Mouse (Mus musculus): Measurements from ENCODE around the gene Cerkl. TPM values are rescaled to one million over a fixed set of nuclear protein-coding genes. Genes with fewer than 3 reads are reported as not detected.

Cerkl gene
- total and polyA plus RNA-seq, 2 experiments from 2014 or later = 0.11 to 1.5 TPM

DNA sequence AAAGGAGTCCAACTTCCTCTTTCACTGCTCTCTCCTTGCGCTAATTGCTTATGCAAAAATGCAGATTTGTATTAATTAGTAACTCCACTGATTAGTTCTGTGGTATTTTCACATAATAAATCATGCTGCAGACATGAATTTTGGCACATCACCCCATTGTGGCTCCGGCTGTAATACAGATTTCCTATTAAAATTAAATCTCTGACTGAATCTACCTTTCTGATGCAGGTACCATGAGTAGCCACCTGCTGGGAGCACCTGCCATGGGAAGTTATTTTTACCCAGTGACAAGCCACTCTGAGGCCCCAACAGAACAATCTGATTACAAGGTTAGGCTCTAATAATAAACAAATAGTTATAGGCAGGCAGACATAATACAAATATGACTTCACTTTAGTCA, 5.3 kb upstream of the Cerkl start:
- no peak for DNase-seq (ENCODE audit: low spot score)
- no peak overlapping the region for H3K27ac ChIP-seq (ENCODE audit: low read depth, low read length)
- H3K36me3 ChIP-seq (ENCODE audit: insufficient read depth, low read length) = no peaks in the 10 kb centered on the region
- H3K4me1 ChIP-seq (ENCODE audit: insufficient read depth, low read length) = peaks cover 5% of the 10 kb centered on the region
- H3K27me3 ChIP-seq (ENCODE audit: insufficient read depth, low read length) = peaks cover 13% of the 10 kb centered on the region
- no peak overlapping the region for H3K9ac ChIP-seq (replicated peaks; ENCODE audit: low read length, poor library complexity, severe bottlenecking)
- no peaks in the 10 kb centered on the region for H3K9me3 ChIP-seq (ENCODE audit: low read length)
- ATAC-seq (ENCODE audit: low FRiP score) = no peak
- no peak overlapping the region for H3K4me3 ChIP-seq (ENCODE audit: low read depth, low read length)
- no peak overlapping the region for H3K4me2 ChIP-seq (ENCODE audit: low read depth, low read length, poor library complexity, severe bottlenecking)
- TF ChIP-seq CTCF (IDR thresholded peaks at IDR 0.05) = no peak
- WGBS = 88% methylated on average over 2 of the region's 2 CpGs

- ATAC-seq (ENCODE audit: low FRiP score) (no peak), DNase-seq (ENCODE audit: low spot score) (no peak)
- Histone ChIP-seq H3K4me1 (ENCODE audit: insufficient read depth, low read length) (peaks cover 5% of the 10 kb centered on the region), H3K27ac (ENCODE audit: low read depth, low read length) (no peak overlapping the region), H3K36me3 (ENCODE audit: insufficient read depth, low read length) (no peaks in the 10 kb centered on the region), H3K9ac (replicated peaks; ENCODE audit: low read length, poor library complexity, severe bottlenecking) (no peak overlapping the region), H3K9me3 (ENCODE audit: low read length) (no peaks in the 10 kb centered on the region), H3K27me3 (ENCODE audit: insufficient read depth, low read length) (peaks cover 13% of the 10 kb centered on the region), H3K4me3 (ENCODE audit: low read depth, low read length) (no peak overlapping the region), H3K4me2 (ENCODE audit: low read depth, low read length, poor library complexity, severe bottlenecking) (no peak overlapping the region)
- no peak for TF ChIP-seq CTCF (IDR thresholded peaks at IDR 0.05)
- WGBS = 50% methylated on average over 2 of the region's 2 CpGs
Observed at GRCm38 (mm10) chr2:79460586-79460985, 4.0 kb upstream of the Cerkl start.

DNA sequence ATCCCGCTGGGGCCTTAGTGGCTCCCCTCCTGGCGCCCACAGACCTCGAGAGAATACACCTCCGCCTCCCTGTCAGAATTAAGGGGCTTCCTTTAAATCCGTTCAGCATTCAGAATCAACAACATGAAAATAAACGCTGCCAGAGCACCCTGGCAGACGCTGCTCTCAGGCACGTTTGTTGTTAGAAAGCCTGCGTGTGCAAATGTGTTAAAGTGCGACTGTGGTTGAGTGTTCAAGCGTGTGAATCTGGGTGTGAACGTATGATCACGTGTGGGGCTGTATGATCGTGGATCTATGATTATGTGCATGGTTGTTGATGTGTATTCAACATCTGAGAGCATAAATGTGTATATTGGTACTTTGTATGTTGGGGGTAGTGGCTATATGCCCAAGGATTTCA, 3.5 kb upstream of the Cerkl start:
- 6% methylated on average over 14 of the region's 14 CpGs for WGBS
- Histone ChIP-seq H3K27ac (ENCODE audit: low read depth, low read length) (no peak overlapping the region), H3K27me3 (ENCODE audit: insufficient read depth, low read length) (peaks cover 13% of the 10 kb centered on the region), H3K36me3 (ENCODE audit: insufficient read depth, low read length) (no peaks in the 10 kb centered on the region), H3K4me1 (ENCODE audit: insufficient read depth, low read length) (peaks cover 5% of the 10 kb centered on the region), H3K9ac (replicated peaks; ENCODE audit: low read length, poor library complexity, severe bottlenecking) (no peak overlapping the region), H3K4me3 (ENCODE audit: low read depth, low read length) (peak overlapping the region; percentile 14; the same call in 1 of the 2 replicates), H3K9me3 (ENCODE audit: low read length) (no peaks in the 10 kb centered on the region), H3K4me2 (ENCODE audit: low read depth, low read length, poor library complexity, severe bottlenecking) (peak overlapping the region; percentile 38)
- DNase-seq (ENCODE audit: low spot score) (no peak), ATAC-seq (ENCODE audit: low FRiP score) (no peak)
- no peak for TF ChIP-seq CTCF (IDR thresholded peaks at IDR 0.05)

GRCm38 (mm10) chr2:79459061-79460045, 2.8 kb upstream of the Cerkl start:
- no peaks in the 10 kb centered on the region for H3K36me3 ChIP-seq (ENCODE audit: insufficient read depth, low read length)
- H3K4me3 ChIP-seq (ENCODE audit: low read depth, low read length) = peak overlapping the region; percentile 14; the same call in 1 of the 2 replicates
- ATAC-seq (ENCODE audit: low FRiP score) (no peak), DNase-seq (ENCODE audit: low spot score) (no peak)
- peaks cover 5% of the 10 kb centered on the region for H3K4me1 ChIP-seq (ENCODE audit: insufficient read depth, low read length)
- no peak overlapping the region for H3K27ac ChIP-seq (ENCODE audit: low read depth, low read length)
- H3K4me2 ChIP-seq (ENCODE audit: low read depth, low read length, poor library complexity, severe bottlenecking) = peak overlapping the region; percentile 38
- no peak overlapping the region for H3K9ac ChIP-seq (replicated peaks; ENCODE audit: low read length, poor library complexity, severe bottlenecking)
- WGBS = 6% methylated on average over 44 of the region's 44 CpGs
- peaks cover 20% of the 10 kb centered on the region for H3K27me3 ChIP-seq (ENCODE audit: insufficient read depth, low read length)
- no peaks in the 10 kb centered on the region for H3K9me3 ChIP-seq (ENCODE audit: low read length)
- no peak for TF ChIP-seq CTCF (IDR thresholded peaks at IDR 0.05)

GRCm38 (mm10) chr2:79457932-79458331, 1.3 kb upstream of the Cerkl start:
- Histone ChIP-seq H3K4me2 (ENCODE audit: low read depth, low read length, poor library complexity, severe bottlenecking) (no peak overlapping the region), H3K27ac (ENCODE audit: low read depth, low read length) (no peak overlapping the region), H3K36me3 (ENCODE audit: insufficient read depth, low read length) (no peaks in the 10 kb centered on the region), H3K27me3 (ENCODE audit: insufficient read depth, low read length) (peaks cover 22% of the 10 kb centered on the region), H3K9me3 (ENCODE audit: low read length) (no peaks in the 10 kb centered on the region), H3K4me1 (ENCODE audit: insufficient read depth, low read length) (peaks cover 5% of the 10 kb centered on the region), H3K9ac (replicated peaks; ENCODE audit: low read length, poor library complexity, severe bottlenecking) (no peak overlapping the region), H3K4me3 (ENCODE audit: low read depth, low read length) (no peak overlapping the region)
- DNase-seq (ENCODE audit: low spot score) (no peak), ATAC-seq (ENCODE audit: low FRiP score) (no peak)
- 29% methylated on average over 3 of the region's 3 CpGs for WGBS
- no peak for TF ChIP-seq CTCF (IDR thresholded peaks at IDR 0.05)

GRCm38 (mm10) chr2:79457434-79457833, 849 bp upstream of the Cerkl start:
- no peak overlapping the region for H3K4me3 ChIP-seq (ENCODE audit: low read depth, low read length)
- ATAC-seq (ENCODE audit: low FRiP score) (no peak), DNase-seq (ENCODE audit: low spot score) (no peak)
- H3K4me2 ChIP-seq (ENCODE audit: low read depth, low read length, poor library complexity, severe bottlenecking) = no peak overlapping the region
- no peak overlapping the region for H3K27ac ChIP-seq (ENCODE audit: low read depth, low read length)
- H3K27me3 ChIP-seq (ENCODE audit: insufficient read depth, low read length) = peaks cover 22% of the 10 kb centered on the region
- no peak overlapping the region for H3K9ac ChIP-seq (replicated peaks; ENCODE audit: low read length, poor library complexity, severe bottlenecking)
- no peaks in the 10 kb centered on the region for H3K36me3 ChIP-seq (ENCODE audit: insufficient read depth, low read length)
- no peaks in the 10 kb centered on the region for H3K9me3 ChIP-seq (ENCODE audit: low read length)
- H3K4me1 ChIP-seq (ENCODE audit: insufficient read depth, low read length) = peaks cover 5% of the 10 kb centered on the region
- 71% methylated on average over 3 of the region's 3 CpGs for WGBS
- no peak for TF ChIP-seq CTCF (IDR thresholded peaks at IDR 0.05)
